Mouse (Mus musculus): ENCODE data around the gene Relch. TPM values are rescaled to one million over a fixed set of nuclear protein-coding genes. Genes with fewer than 3 reads are reported as not detected.

Gene Relch
- polyA plus RNA-seq, 1 experiment from 2014 or later = 42.8 TPM

DNA sequence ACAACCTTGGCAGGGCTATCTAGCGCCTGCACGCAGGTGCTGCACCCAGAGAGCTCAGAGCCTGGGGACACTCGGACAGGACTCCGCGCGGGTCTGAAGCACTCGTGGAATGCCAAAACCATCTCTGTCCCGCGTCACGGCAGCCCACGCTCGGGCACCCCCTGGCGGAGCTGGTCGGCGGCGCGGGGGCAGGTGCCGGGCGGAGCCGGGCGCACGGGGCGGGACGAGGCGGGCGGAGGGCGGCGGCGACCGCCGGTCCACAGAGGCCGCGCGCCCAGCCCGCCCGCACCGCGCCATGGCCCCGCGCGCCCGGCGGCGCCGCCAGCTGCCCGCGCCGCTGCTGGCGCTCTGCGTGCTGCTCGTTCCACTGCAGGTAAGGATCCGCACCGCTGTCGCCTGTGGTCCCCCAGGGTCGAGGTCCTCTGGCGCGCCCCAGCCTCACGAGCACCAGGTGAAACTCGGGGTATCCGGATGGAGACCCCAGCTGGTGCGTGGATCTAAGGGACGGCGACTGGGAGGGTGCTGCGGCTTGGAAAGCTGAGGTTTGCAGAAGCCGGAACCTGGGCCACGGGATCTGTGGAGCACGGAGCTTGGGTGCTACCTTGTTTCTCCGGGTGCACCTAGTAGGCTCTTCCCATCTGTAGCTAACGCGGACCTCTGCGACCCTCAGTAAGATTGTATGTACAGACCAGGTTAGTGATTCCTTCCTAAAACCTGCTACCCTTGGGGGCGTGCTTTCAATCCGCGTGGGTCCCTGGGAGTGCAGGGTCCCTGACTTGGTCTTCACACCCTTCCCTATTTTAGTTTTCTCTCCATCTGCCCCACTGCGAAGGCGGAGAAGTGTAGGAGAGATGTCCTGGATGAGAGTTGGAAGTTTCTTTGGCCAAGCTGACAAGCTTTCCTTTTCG is 117.0 kb downstream of the Relch start, which contains the start of gene Tnfrsf11a:
Gene Tnfrsf11a, plus strand, starts transcription at position 262 of the 908 bp plus-strand sequence.
- Histone ChIP-seq H3K4me2 (replicated peaks) (peak within 1 kb of the TSS; percentile 93), H3K36me3 (no peaks in the 10 kb centered on the region), H3K27me3 (peaks cover 29% of the 10 kb centered on the region), H3K4me3 (peak within 1 kb of the TSS; percentile 58), H3K27ac (replicated peaks) (no peak within 1 kb of the TSS), H3K4me1 (peaks cover 8% of the 10 kb centered on the region), H3K9ac (replicated peaks) (peak within 1 kb of the TSS; percentile 58; the same call in 1 of the 2 replicates), H3K9me3 (no peaks in the 10 kb centered on the region)
- peak; percentile 90 for ATAC-seq (ENCODE audit: low FRiP score, low read depth)
- 4% methylated on average over 70 of the region's 77 CpGs for whole genome bisulfite sequencing

DNA sequence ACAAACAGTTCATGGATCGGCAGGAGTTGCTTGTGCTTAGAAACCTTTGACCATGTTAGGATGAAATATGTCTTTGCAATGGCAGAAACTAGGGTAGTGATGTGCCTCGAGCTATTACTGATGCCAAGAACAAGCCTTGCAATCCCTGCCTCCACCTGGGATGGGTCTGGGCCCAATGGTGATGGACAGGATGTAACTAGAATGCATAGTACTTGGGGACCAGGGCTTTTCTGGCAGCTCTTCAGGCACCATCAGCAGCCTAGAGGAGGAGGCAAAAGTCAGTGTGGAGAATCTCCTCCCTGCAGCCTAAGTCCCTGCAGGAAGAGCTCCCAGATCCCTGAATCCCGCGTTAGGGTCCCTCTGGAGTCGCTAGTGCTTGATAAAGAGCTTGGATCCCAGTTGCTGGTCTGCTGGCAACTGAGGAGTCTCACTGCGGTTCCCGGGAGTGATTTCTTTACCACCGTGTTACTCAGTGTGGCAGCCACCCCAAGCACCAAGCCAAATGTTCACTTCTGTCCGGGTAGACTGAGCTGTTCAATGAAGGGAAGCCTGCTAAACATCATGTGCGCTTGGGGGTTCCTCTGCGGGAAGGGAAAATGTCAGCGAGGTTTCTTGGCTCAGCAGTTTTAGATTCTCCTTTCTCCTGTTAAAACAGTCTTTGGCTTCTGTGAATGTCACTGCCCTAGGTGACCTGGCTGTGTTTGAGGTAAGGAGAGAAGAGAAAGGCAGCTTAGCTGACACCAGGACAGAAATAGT is 117.9 kb downstream of the Relch start:
- Histone ChIP-seq H3K4me1 (peaks cover 8% of the 10 kb centered on the region), H3K27me3 (peaks cover 29% of the 10 kb centered on the region), H3K4me2 (replicated peaks) (no peak overlapping the region; the same call in 1 of the 2 replicates), H3K27ac (replicated peaks) (no peak overlapping the region), H3K9me3 (no peaks in the 10 kb centered on the region), H3K9ac (replicated peaks) (no peak overlapping the region), H3K36me3 (no peaks in the 10 kb centered on the region), H3K4me3 (no peak overlapping the region)
- WGBS = 45% methylated on average over 12 of the region's 12 CpGs
- no peak for ATAC-seq (ENCODE audit: low FRiP score, low read depth)

DNA sequence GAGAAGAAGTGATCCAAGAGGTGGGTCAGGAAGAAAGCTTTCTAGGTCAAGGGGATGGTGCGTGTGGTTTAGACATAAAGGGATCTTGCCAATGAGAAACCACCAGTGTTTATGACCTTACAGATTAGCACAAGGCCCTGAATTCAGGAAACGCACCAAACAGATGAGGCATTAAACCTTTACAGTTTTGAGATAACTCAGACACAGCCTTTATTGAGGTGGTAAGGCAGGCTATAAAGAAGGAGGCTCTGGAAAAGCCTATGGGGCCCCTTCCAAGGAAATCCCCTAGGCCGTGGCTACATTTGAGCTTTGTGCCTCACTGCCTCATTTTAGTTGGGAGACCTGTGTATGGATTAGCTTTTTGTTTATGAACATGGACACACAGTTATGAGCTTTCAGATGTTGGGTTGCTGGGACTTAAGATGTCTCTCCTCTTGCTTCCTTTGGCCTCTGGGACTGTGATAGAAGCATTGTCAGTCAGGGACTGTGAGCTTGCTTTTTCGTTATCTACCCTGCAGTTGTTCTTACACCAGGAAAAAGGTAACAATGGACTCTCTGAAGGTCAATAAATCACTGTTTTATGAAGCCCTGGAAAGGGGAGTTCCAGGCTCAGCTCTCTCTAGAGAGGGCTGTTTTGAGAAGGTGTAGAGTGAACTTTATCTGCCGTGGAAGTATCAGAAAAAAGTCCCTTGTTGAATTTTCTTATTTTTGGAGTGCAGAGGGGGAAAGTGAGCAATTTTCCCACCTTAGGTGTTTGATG is 120.8 kb downstream of the Relch start:
- Histone ChIP-seq H3K4me2 (replicated peaks) (no peak overlapping the region), H3K9me3 (no peaks in the 10 kb centered on the region), H3K4me1 (peaks cover 8% of the 10 kb centered on the region), H3K27ac (replicated peaks) (no peak overlapping the region), H3K4me3 (no peak overlapping the region), H3K9ac (replicated peaks) (no peak overlapping the region), H3K36me3 (no peaks in the 10 kb centered on the region), H3K27me3 (peaks cover 29% of the 10 kb centered on the region)
- WGBS = 84% methylated on average over 5 of the region's 5 CpGs
- ATAC-seq (ENCODE audit: low FRiP score, low read depth) = no peak

DNA sequence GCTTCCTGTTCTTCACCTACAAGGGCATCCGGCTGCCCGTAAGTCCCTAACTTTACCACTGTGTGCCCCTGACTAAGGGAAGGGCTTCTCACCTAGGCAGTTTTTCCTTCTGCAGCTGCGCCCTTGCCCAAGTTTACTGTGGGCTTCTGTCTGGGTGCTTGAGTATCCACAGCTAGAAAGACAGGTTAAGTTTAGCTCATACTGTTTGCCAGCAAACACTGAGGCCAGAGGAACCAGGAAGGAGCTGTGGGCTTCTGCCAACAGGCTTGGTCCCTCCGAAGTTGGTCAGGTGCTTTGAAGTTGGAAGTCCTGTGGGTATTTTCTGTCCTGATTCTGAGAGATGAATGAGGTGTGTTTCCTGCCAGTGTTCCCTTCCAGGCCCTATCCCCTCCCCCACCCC is 121.5 kb downstream of the Relch start:
- Histone ChIP-seq H3K9ac (replicated peaks) (no peak overlapping the region), H3K4me2 (replicated peaks) (no peak overlapping the region), H3K27me3 (peaks cover 24% of the 10 kb centered on the region), H3K4me1 (peaks cover 8% of the 10 kb centered on the region), H3K9me3 (no peaks in the 10 kb centered on the region), H3K4me3 (no peak overlapping the region), H3K36me3 (no peaks in the 10 kb centered on the region), H3K27ac (replicated peaks) (no peak overlapping the region)
- 93% methylated on average over 4 of the region's 4 CpGs for WGBS
- no peak for ATAC-seq (ENCODE audit: low FRiP score, low read depth)

- Histone ChIP-seq H3K9me3 (no peaks in the 10 kb centered on the region), H3K4me1 (no peaks in the 10 kb centered on the region), H3K9ac (replicated peaks) (no peak overlapping the region), H3K4me3 (no peak overlapping the region), H3K36me3 (no peaks in the 10 kb centered on the region), H3K27me3 (peaks cover 8% of the 10 kb centered on the region), H3K27ac (replicated peaks) (no peak overlapping the region), H3K4me2 (replicated peaks) (no peak overlapping the region)
- ATAC-seq (ENCODE audit: low FRiP score, low read depth) = no peak
- whole genome bisulfite sequencing = 84% methylated on average over 6 of the region's 6 CpGs
These were observed 123.2 kb downstream of the Relch start for GRCm38 (mm10) chr1:105786731-105787357.

- Histone ChIP-seq H3K27me3 (no peaks in the 10 kb centered on the region), H3K4me3 (no peak overlapping the region), H3K4me2 (replicated peaks) (no peak overlapping the region), H3K9me3 (no peaks in the 10 kb centered on the region), H3K4me1 (no peaks in the 10 kb centered on the region), H3K27ac (replicated peaks) (no peak overlapping the region), H3K36me3 (no peaks in the 10 kb centered on the region), H3K9ac (replicated peaks) (no peak overlapping the region)
- WGBS = 98% methylated on average over 3 of the region's 3 CpGs
- ATAC-seq (ENCODE audit: low FRiP score, low read depth) = no peak
These were observed 126.4 kb downstream of the Relch start for GRCm38 (mm10) chr1:105790103-105790502.

DNA sequence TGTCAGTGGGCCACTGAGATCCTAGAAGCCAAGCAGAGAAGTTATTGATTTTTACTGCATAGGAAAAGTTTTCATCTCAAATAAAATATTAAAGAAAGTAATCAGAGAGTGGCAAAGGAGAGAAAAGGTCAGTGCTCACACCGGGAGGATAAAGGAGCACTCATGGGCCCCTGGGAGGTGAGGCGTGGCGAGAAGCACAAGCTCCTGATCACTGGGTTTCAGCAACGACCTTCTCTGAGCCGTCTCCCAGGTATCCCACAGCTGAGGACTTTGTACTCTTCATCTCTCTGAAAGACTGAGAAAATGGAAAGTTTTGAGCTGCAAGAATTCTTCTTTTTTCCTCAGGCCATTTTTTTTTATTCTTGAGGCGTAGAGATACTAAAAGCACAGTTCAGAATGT is 131.0 kb downstream of the Relch start:
- Histone ChIP-seq H3K4me3 (no peak overlapping the region), H3K4me1 (no peaks in the 10 kb centered on the region), H3K27me3 (no peaks in the 10 kb centered on the region), H3K9me3 (no peaks in the 10 kb centered on the region), H3K27ac (replicated peaks) (no peak overlapping the region), H3K36me3 (no peaks in the 10 kb centered on the region), H3K9ac (replicated peaks) (no peak overlapping the region), H3K4me2 (replicated peaks) (no peak overlapping the region)
- no peak for ATAC-seq (ENCODE audit: low FRiP score, low read depth)
- WGBS = 92% methylated on average over 6 of the region's 6 CpGs

GRCm38 (mm10) chr1:105795705-105796104 is 132.0 kb downstream of the Relch start:
- no peak for ATAC-seq (ENCODE audit: low FRiP score, low read depth)
- no peaks in the 10 kb centered on the region for H3K4me1 ChIP-seq
- no peak overlapping the region for H3K4me2 ChIP-seq (replicated peaks)
- no peak overlapping the region for H3K9ac ChIP-seq (replicated peaks)
- no peaks in the 10 kb centered on the region for H3K27me3 ChIP-seq
- H3K36me3 ChIP-seq = no peaks in the 10 kb centered on the region
- H3K9me3 ChIP-seq = no peaks in the 10 kb centered on the region
- H3K4me3 ChIP-seq = no peak overlapping the region
- no peak overlapping the region for H3K27ac ChIP-seq (replicated peaks)
- 90% methylated on average over 4 of the region's 4 CpGs for WGBS

DNA sequence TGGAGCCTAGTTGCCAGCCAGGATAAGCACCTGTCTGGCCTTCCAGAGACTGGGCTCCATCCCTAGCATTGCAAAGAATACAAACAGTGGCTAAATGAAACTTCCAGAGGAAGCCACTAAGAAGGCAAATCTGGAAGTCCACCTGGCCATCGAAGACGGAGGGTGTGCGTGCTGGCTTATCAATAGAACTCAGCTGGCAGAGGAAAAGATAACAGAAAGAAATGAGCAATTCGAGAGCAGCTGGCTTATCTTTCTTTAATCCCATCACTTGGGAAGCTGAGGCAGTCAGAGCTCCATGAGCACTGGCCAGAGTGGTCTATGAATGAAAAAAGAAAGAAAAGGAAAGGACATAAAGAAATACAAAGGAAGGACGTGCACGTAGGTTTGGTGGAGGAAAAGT is 136.9 kb downstream of the Relch start:
- ATAC-seq (ENCODE audit: low FRiP score, low read depth) = no peak
- H3K4me3 ChIP-seq = no peak overlapping the region
- no peak overlapping the region for H3K9ac ChIP-seq (replicated peaks)
- H3K4me1 ChIP-seq = no peaks in the 10 kb centered on the region
- H3K27me3 ChIP-seq = no peaks in the 10 kb centered on the region
- 87% methylated on average over 6 of the region's 6 CpGs for WGBS
- H3K36me3 ChIP-seq = no peaks in the 10 kb centered on the region
- no peak overlapping the region for H3K27ac ChIP-seq (replicated peaks)
- H3K4me2 ChIP-seq (replicated peaks) = no peak overlapping the region
- H3K9me3 ChIP-seq = no peaks in the 10 kb centered on the region

- no peak for ATAC-seq (ENCODE audit: low FRiP score, low read depth)
- no peaks in the 10 kb centered on the region for H3K36me3 ChIP-seq
- no peak overlapping the region for H3K4me2 ChIP-seq (replicated peaks)
- H3K27ac ChIP-seq (replicated peaks) = no peak overlapping the region
- H3K4me3 ChIP-seq = no peak overlapping the region
- H3K4me1 ChIP-seq = no peaks in the 10 kb centered on the region
- no peaks in the 10 kb centered on the region for H3K9me3 ChIP-seq
- H3K27me3 ChIP-seq = no peaks in the 10 kb centered on the region
- H3K9ac ChIP-seq (replicated peaks) = no peak overlapping the region
These were observed 137.6 kb downstream of the Relch start for GRCm38 (mm10) chr1:105801252-105801651.

DNA sequence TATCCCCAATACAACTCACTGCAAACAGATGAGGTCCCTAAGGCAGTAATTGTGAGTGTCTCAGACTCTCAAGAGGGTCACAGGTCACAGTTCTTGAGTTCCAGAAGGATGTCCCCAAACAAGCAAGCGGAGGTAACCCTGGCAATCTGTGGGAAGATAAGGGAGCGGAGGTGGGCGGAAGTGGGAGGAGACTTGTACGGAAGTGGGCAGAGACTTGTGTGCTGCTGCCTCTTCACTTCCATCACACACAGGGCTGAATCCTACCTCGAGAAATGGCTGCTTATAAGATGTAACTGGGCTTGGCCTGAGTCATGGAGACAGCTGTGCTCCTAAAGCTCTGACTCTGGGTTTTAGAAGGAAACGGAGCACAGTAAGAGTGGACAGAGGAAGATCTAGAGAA is 139.3 kb downstream of the Relch start:
- ATAC-seq (ENCODE audit: low FRiP score, low read depth) = no peak
- 79% methylated on average over 6 of the region's 6 CpGs for WGBS

More for the DNA sequence above, 139.3 kb downstream of the Relch start:
- no peaks in the 10 kb centered on the region for H3K27me3 ChIP-seq
- no peaks in the 10 kb centered on the region for H3K36me3 ChIP-seq
- H3K9ac ChIP-seq (replicated peaks) = no peak overlapping the region
- H3K4me3 ChIP-seq = no peak overlapping the region
- H3K4me2 ChIP-seq (replicated peaks) = no peak overlapping the region
- no peaks in the 10 kb centered on the region for H3K4me1 ChIP-seq
- no peak overlapping the region for H3K27ac ChIP-seq (replicated peaks)
- no peaks in the 10 kb centered on the region for H3K9me3 ChIP-seq
